Mouse (Mus musculus) gastrocnemius, adult 8-10 months (tissue): Measurements from ENCODE around the gene Fuz. TPM values are rescaled to one million over a fixed set of nuclear protein-coding genes. Genes with fewer than 3 reads are reported as not detected.

Experiments
- DNase-seq, 2 experiments: peaks; one replicate each; pipeline ENCODE4 v3.0.0; 2022; ENCODE audit warnings: low spot score in 2 of 2
- microRNA-seq: library from miRNA; unstranded; fragments of <30 nt; microRNA quantifications from one replicate; pipeline ENCODE4 v1.2.0, GENCODE M21; 2022
- total RNA-seq, 4 experiments: library from RNA; stranded (reverse); gene quantifications; 2 replicates each; pipeline ENCODE4 v1.2.4; 2022

The Fuz gene
- total RNA-seq, 4 experiments from 2014 or later, result 17.4 to 27.1 (median 18.7) TPM

GRCm38 (mm10) chr7:44928570-44928969 is 32.7 kb downstream of the Fuz start:
- DNase-seq, result no peak

GRCm38 (mm10) chr7:44929204-44930151 is 33.6 kb downstream of the Fuz start, which contains the start of gene Ap2a1:
TSS of gene Ap2a1 (minus strand) at chr7:44929496.
- DNase-seq, result peak; percentile 100

GRCm38 (mm10) chr7:44938680-44939079 is 42.8 kb downstream of the Fuz start:
- no peak for DNase-seq

GRCm38 (mm10) chr7:44942904-44943303 is 47.0 kb downstream of the Fuz start, which contains the start of gene Tsks:
TSS of gene Tsks (plus strand) at chr7:44943204.
- DNase-seq, result no peak

DNA sequence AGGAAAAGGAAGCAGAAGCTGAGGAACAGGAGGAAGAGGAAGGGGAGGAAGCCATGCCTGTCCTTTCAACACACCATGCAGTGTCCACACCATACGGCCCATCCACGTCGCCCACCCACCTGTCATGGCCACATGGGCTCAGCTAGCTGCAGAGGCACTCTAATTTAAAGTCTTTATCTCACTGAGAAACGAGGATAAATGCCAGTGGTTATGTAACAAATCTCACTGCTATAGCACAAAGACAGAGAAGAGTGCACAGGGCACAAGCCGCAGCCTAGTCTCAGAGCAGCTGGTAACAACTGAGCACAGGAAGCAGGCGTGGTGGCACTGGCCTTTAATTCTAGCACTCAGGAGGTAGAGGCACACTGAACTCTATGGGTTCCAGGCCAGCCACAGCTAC is 54.0 kb downstream of the Fuz start:
- DNase-seq, result no peak

DNA sequence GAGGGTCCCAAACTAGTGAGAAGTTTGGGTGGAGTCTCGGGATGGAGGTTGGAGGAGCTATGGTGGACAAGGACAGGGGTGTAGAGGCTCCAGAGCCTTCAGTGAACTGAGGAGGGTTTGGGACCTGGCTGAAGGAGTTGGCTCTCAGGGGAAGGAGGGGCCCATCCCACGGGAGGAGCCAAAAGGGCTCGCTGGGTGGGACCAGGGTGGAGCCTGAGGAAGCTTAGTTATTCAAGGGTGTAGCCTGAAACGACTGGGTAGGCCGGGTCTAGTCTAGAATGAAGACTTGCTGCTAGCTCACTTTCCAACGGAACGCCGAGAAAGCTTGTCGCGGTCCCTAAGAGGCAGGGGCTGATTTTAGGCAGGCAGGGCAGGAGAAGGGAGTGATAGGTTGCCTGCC is 56.1 kb downstream of the Fuz start:
- DNase-seq, result peak; percentile 60 to 69

Small RNA genes lying within 50 kb of the gene (microRNA-seq; reads per million reads assigned to microRNA genes)
- gene Mir707, result not detected

Other genes with a start within 250 kb of the Fuz start
- gene Myh14, start 225.2 kb upstream of the Fuz start, total RNA-seq, result 10 to 100 TPM; 38.7 to 58.3 (median 42.5) TPM
- not detected for gene Izumo2, start 187.3 kb upstream of the Fuz start, total RNA-seq
- 10 to 100 TPM; 19.9 to 23.5 (median 21.6) TPM for gene Vrk3, start 147.7 kb upstream of the Fuz start, total RNA-seq
- under 1 TPM in 1 of 4 experiments, not detected in 3; 0.13 TPM for gene Zfp473, start 145.0 kb upstream of the Fuz start, total RNA-seq
- 10 to 100 TPM; 18.8 to 25.8 (median 22.7) TPM for gene Nup62, start 80.0 kb upstream of the Fuz start, total RNA-seq
- 1 to 10 TPM; 1.8 to 4.4 (median 2.6) TPM for gene Il4i1, start 79.7 kb upstream of the Fuz start, total RNA-seq
- 10 to 100 TPM; 71.2 to 97.1 (median 77.4) TPM for gene Atf5, start 79.4 kb upstream of the Fuz start, total RNA-seq
- gene Akt1s1, start 47.1 kb upstream of the Fuz start, total RNA-seq, result 100 to 1,000 TPM; 139 to 158 (median 141) TPM
- 10 to 100 TPM; 58.9 to 71.3 (median 63.3) TPM for gene Tbc1d17, start 47.0 kb upstream of the Fuz start, total RNA-seq
- 10 to 100 TPM; 21.2 to 23.9 (median 22.4) TPM for gene Pnkp, start 38.9 kb upstream of the Fuz start, total RNA-seq
- gene Ptov1, start 26.3 kb upstream of the Fuz start, total RNA-seq, result 100 to 1,000 TPM; 146 to 178 (median 160) TPM
- 10 to 100 TPM; 64.0 to 79.1 (median 71.0) TPM for gene Med25, start 3.4 kb upstream of the Fuz start, total RNA-seq
- gene Ap2a1, start 33.4 kb downstream of the Fuz start, total RNA-seq, result 10 to 100 TPM; 63.5 to 67.9 (median 65.5) TPM
- not detected for gene Tsks, start 47.1 kb downstream of the Fuz start, total RNA-seq
- 1 to 10 TPM in 1 of 4 experiments, under 1 TPM in 3; 0.61 to 1.3 (median 0.71) TPM for gene Cpt1c, start 78.8 kb downstream of the Fuz start, total RNA-seq
- 100 to 1,000 TPM; 144 to 162 (median 152) TPM for gene Prmt1, start 90.5 kb downstream of the Fuz start, total RNA-seq
- 10 to 100 TPM; 13.5 to 22.2 (median 17.9) TPM for gene Irf3, start 101.6 kb downstream of the Fuz start, total RNA-seq
- 10 to 100 TPM in 1 of 4 experiments, 1 to 10 TPM in 3; 8.2 to 13.0 (median 9.4) TPM for gene Bcl2l12, start 102.6 kb downstream of the Fuz start, total RNA-seq
- gene Scaf1, start 120.3 kb downstream of the Fuz start, total RNA-seq, result 10 to 100 TPM; 43.2 to 50.7 (median 48.4) TPM
- gene Rras, start 121.9 kb downstream of the Fuz start, total RNA-seq, result 10 to 100 TPM; 20.1 to 25.7 (median 21.3) TPM
- gene Prr12, start 156.8 kb downstream of the Fuz start, total RNA-seq, result 10 to 100 TPM; 15.3 to 17.5 (median 15.9) TPM
- gene Nosip, start 166.3 kb downstream of the Fuz start, total RNA-seq, result 10 to 100 TPM; 24.5 to 31.0 (median 28.2) TPM
- 10 to 100 TPM in 2 of 4 experiments, 1 to 10 TPM in 2; 7.2 to 13.3 (median 10.6) TPM for gene Prrg2, start 166.6 kb downstream of the Fuz start, total RNA-seq
- 10 to 100 TPM in 1 of 4 experiments, 1 to 10 TPM in 3; 4.1 to 10.2 (median 7.5) TPM for gene Rcn3, start 196.1 kb downstream of the Fuz start, total RNA-seq
- gene Fcgrt, start 207.8 kb downstream of the Fuz start, total RNA-seq, result 10 to 100 TPM; 23.8 to 37.0 (median 30.0) TPM
- gene Rps11, start 228.4 kb downstream of the Fuz start, total RNA-seq, result 100 to 1,000 TPM; 471 to 554 (median 519) TPM
- gene Rpl13a, start 232.7 kb downstream of the Fuz start, total RNA-seq, result 100 to 1,000 TPM; 647 to 843 (median 690) TPM
- not detected for gene Gm45713, start 240.2 kb downstream of the Fuz start, total RNA-seq
- 1 to 10 TPM in 3 of 4 experiments, under 1 TPM in 1; 0.94 to 2.7 (median 2.3) TPM for gene Flt3l, start 240.4 kb downstream of the Fuz start, total RNA-seq